Mouse (Mus musculus) heart, embryonic 14.5 days (tissue): ENCODE data around the gene Nin. TPM values are rescaled to one million over a fixed set of nuclear protein-coding genes. Genes with fewer than 3 reads are reported as not detected.

ENCODE experiments used
- ATAC-seq: fragments of 200-750 bp; cut with Nextera tagmentation; 2 replicates; pipeline ENCODE4 v1.8.0; 2017; ENCODE audit warnings: low read depth, moderate TSS enrichment; ENCODE audit not compliant: insufficient number of reproducible peaks, insufficient read depth, low FRiP score
- H3K27ac ChIP-seq, 2 experiments: fragments of 200-500 bp in 1 of 2; fragments of 300-500 bp in 1 of 2; sonication (generic) in 1 of 2; replicated peaks in 1 of 2; 2 replicates each; pipeline ENCODE4 v1.5.1; 2012 to 2014; ENCODE audit warnings: low read depth in 2 of 2, low read length in 2 of 2, control low read depth in 1 of 2, mild to moderate bottlenecking in 1 of 2, mixed read lengths in 1 of 2; ENCODE audit not compliant: control insufficient read depth in 1 of 2, insufficient read depth in 1 of 2
- H3K27me3 ChIP-seq: fragments of 300-500 bp; sonication (generic); 2 replicates; pipeline ENCODE4 v1.6.1; 2014; ENCODE audit warnings: mild to moderate bottlenecking, low read length, control low read depth; ENCODE audit not compliant: control insufficient read depth, insufficient read depth
- H3K36me3 ChIP-seq: fragments of 300-500 bp; sonication (generic); 2 replicates; pipeline ENCODE4 v1.6.1; 2014; ENCODE audit warnings: mild to moderate bottlenecking, control low read depth, low read length, mixed read lengths; ENCODE audit not compliant: control insufficient read depth, insufficient read depth
- H3K4me1 ChIP-seq, 2 experiments: fragments of 200-500 bp in 1 of 2; fragments of 300-500 bp in 1 of 2; sonication (generic) in 1 of 2; 2 replicates each; pipeline ENCODE4 v1.6.1; 2012 to 2014; ENCODE audit warnings: low read length in 2 of 2, control low read depth in 1 of 2, mixed read lengths in 1 of 2; ENCODE audit not compliant: control insufficient read depth in 2 of 2, insufficient read depth in 2 of 2
- H3K4me2 ChIP-seq: fragments of 300-500 bp; sonication (generic); 2 replicates; pipeline ENCODE4 v1.6.1; 2014; ENCODE audit warnings: mild to moderate bottlenecking, low read length
- H3K4me3 ChIP-seq, 2 experiments: fragments of 200-500 bp in 1 of 2; fragments of 300-500 bp in 1 of 2; sonication (generic) in 1 of 2; 2 replicates each; pipeline ENCODE4 v1.5.1; 2012 to 2014; ENCODE audit warnings: low read length in 2 of 2, mild to moderate bottlenecking in 2 of 2, control low read depth in 1 of 2, low read depth in 1 of 2, moderate library complexity in 1 of 2; ENCODE audit not compliant: control insufficient read depth in 1 of 2, insufficient read depth in 1 of 2
- H3K9ac ChIP-seq: fragments of 300-500 bp; sonication (generic); 2 replicates; pipeline ENCODE4 v1.6.1; 2014; ENCODE audit warnings: mild to moderate bottlenecking, low read length
- H3K9me3 ChIP-seq: fragments of 300-500 bp; sonication (generic); 2 replicates; pipeline ENCODE4 v1.6.1; 2016; ENCODE audit warnings: low read length, control low read depth; ENCODE audit not compliant: control insufficient read depth
- WGBS: fragments of 180-500 bp; shearing (Covaris S2); extraction: QIAGEN DNeasy Blood & Tissue Kit; methylation state at CpG from one replicate; pipeline ENCODE4 v1.1.7; 2014; 5-methylcytosine and 5-hydroxymethylcytosine counted together
- polyA plus RNA-seq: library from polyadenylated mRNA; unstranded; fragments of >200 nt; fragmentation: Nextera tagmentation; extraction: Ambion mirVana; gene quantifications from 2 replicates; pipeline ENCODE4 v1.2.1, GENCODE M21; 2014

Nin gene
- polyA plus RNA-seq, 1 experiment from 2014 or later = 10.8 TPM

- no peak for ATAC-seq
- H3K36me3 ChIP-seq = no peaks in the 10 kb centered on the region
- no peak overlapping the region for H3K4me3 ChIP-seq
- WGBS = 74% methylated on average over 4 of the region's 4 CpGs
- H3K27ac ChIP-seq = no peak overlapping the region
- no peaks in the 10 kb centered on the region for H3K27me3 ChIP-seq
- no peak overlapping the region for H3K9ac ChIP-seq
- H3K4me1 ChIP-seq = no peaks in the 10 kb centered on the region
- no peaks in the 10 kb centered on the region for H3K9me3 ChIP-seq
- no peak overlapping the region for H3K4me2 ChIP-seq
Observed at GRCm38 (mm10) chr12:70137095-70137494, 23.6 kb upstream of the Nin start.

DNA sequence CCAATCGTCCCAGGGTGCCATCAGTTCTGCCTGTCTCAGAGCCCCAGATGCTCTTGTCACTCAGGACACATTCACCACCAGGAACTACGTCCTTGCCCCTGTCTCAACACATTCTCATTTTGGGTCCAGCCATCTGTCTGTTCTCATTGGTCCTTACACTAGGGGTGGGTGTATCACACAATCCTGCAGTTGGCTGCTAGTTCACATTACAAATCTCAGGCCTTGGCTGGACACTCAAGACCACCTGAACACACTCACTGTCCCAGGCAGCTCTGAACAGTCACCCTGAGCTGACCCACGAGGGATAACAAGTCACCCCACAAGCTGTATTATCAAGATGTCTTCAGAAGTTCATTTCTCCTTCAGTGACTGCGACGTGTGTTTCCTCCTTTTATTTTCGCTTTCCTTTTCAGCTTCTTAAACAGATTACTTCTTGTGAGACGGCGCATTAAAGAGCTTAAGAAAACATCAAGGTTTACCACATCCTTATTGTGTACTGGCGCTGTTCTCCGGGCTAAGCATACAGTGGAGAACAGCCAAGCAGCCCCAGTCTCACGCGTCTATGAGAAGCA is 22.8 kb upstream of the Nin start:
- 64% methylated on average over 12 of the region's 12 CpGs for whole genome bisulfite sequencing
- Histone ChIP-seq H3K27me3 (no peaks in the 10 kb centered on the region), H3K4me1 (no peaks in the 10 kb centered on the region), H3K9me3 (no peaks in the 10 kb centered on the region), H3K36me3 (no peaks in the 10 kb centered on the region), H3K4me2 (no peak overlapping the region), H3K4me3 (no peak overlapping the region), H3K27ac (no peak overlapping the region), H3K9ac (no peak overlapping the region)
- ATAC-seq = no peak

DNA sequence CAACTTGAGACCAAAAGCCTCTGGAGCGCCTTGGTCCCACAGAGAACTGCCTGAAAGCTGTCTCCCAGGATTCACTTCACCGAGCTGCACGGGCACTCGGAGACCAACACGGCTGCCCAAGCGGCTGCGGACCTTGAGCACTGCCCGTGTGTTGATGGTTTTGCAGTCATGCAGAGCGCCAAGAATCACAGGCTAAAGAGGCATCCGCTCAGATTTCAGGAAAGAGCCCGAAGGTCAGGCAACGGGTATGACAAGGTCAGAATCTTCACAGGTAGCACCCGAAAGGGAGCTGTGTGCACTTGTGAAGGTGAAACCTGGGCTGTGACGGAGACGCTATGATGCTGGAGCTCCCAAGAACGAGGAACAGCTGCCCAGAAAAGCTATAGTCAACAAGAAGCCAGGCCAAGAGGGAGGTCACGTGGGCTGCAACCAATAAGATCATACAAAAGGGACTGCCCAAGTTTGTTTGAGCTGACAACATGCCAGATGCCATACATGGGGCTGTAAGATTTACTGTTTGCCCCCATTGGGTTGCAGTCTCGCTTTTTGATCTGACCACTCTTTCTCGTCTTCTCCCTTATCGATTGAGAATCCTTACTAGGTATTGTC is 21.2 kb upstream of the Nin start:
- Histone ChIP-seq H3K9me3 (no peaks in the 10 kb centered on the region), H3K27me3 (no peaks in the 10 kb centered on the region), H3K36me3 (no peaks in the 10 kb centered on the region), H3K27ac (no peak overlapping the region), H3K4me1 (peaks cover 0 to under 1% of the 10 kb centered on the region in 2 experiments; a peak in 1 of 4 replicates), H3K4me2 (no peak overlapping the region), H3K9ac (no peak overlapping the region), H3K4me3 (no peak overlapping the region)
- ATAC-seq = no peak
- WGBS = 83% methylated on average over 20 of the region's 20 CpGs

GRCm38 (mm10) chr12:70131042-70131675 is 17.6 kb upstream of the Nin start:
- H3K9me3 ChIP-seq = no peaks in the 10 kb centered on the region
- H3K9ac ChIP-seq = no peak overlapping the region
- WGBS = 49% methylated on average over 20 of the region's 20 CpGs
- peak overlapping the region in 1 of 2 experiments; percentile 13; a peak in 1 of 4 replicates for H3K4me3 ChIP-seq
- ATAC-seq = no peak
- peaks cover 2 to 6% of the 10 kb centered on the region in 2 experiments for H3K4me1 ChIP-seq
- no peaks in the 10 kb centered on the region for H3K27me3 ChIP-seq
- no peaks in the 10 kb centered on the region for H3K36me3 ChIP-seq
- H3K27ac ChIP-seq = no peak overlapping the region
- peak overlapping the region; percentile 45 for H3K4me2 ChIP-seq

DNA sequence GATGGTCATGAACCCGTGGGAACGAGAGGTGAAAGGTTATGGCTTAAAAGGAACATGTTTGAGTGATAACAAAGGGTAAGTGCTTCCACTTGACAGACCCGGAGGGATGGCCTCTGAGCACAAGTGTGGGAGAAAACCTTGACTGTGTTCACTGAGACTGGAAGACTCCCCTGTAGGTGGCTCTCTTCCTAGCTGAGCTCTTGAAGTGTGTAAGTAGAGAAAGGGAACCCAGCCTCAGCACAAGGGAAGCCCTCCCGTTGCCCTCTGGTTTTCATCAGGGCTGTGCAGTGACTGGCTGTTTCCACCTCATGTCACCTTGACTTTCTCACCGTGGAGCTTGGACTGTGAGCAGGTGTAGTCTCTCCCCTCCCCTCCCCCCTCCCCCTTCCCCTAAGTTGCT is 15.6 kb upstream of the Nin start:
- no peaks in the 10 kb centered on the region for H3K9me3 ChIP-seq
- 8% methylated on average over 5 of the region's 5 CpGs for WGBS
- H3K4me2 ChIP-seq = no peak overlapping the region

GRCm38 (mm10) chr12:70126626-70127025 is 13.1 kb upstream of the Nin start:
- Histone ChIP-seq H3K27me3 (no peaks in the 10 kb centered on the region), H3K4me3 (no peak overlapping the region), H3K36me3 (no peaks in the 10 kb centered on the region), H3K9ac (no peak overlapping the region), H3K4me1 (peaks cover 2 to 6% of the 10 kb centered on the region in 2 experiments), H3K4me2 (no peak overlapping the region), H3K27ac (no peak overlapping the region), H3K9me3 (no peaks in the 10 kb centered on the region)
- ATAC-seq = no peak
- 83% methylated on average over 4 of the region's 4 CpGs for WGBS

More for the DNA sequence above, 15.6 kb upstream of the Nin start:
- peaks cover 2 to 6% of the 10 kb centered on the region in 2 experiments for H3K4me1 ChIP-seq
- no peak overlapping the region for H3K4me3 ChIP-seq
- no peak overlapping the region for H3K27ac ChIP-seq
- no peaks in the 10 kb centered on the region for H3K36me3 ChIP-seq
- ATAC-seq = no peak
- H3K27me3 ChIP-seq = no peaks in the 10 kb centered on the region
- H3K9ac ChIP-seq = no peak overlapping the region

DNA sequence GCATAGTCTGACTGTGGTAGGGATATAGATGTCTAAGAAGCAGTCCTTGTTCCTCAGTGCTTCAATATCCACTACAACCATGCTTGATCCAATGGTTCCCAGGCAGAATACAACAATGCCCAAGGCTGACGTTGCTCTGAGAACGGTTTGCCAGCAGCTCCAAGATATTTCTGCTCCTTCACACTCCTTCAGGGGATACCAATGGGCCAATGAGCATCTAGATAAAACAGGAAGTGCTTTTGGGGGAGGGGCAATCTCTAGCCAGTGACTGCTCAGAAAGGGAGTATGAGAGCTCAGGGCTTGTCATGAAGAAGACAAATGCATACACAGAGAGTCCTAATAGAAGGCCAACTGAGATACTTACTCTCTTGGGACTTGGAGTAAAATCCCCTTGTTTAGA is 6.0 kb upstream of the Nin start:
- Histone ChIP-seq H3K9me3 (no peaks in the 10 kb centered on the region), H3K4me1 (no peaks in the 10 kb centered on the region), H3K27ac (no peak overlapping the region), H3K27me3 (no peaks in the 10 kb centered on the region), H3K4me2 (no peak overlapping the region), H3K36me3 (no peaks in the 10 kb centered on the region), H3K4me3 (no peak overlapping the region), H3K9ac (no peak overlapping the region)
- WGBS = 52% methylated on average over 2 of the region's 2 CpGs
- ATAC-seq = no peak
